Mouse (Mus musculus) MEL (cell line): ENCODE results near the gene Sdccag8.

Experiments used
- CTCF ChIP-seq, 3 experiments: IDR thresholded peaks in 2 of 3; conservative IDR thresholded peaks in 1 of 3; 2 replicates each; pipeline ENCODE4 v1.5.1; 2011 to 2012; ENCODE audit warnings: low read length in 3 of 3, low read depth in 2 of 3, mild to moderate bottlenecking in 2 of 3, improper control_type of control experiment in 1 of 3, inconsistent platforms in 1 of 3, mixed read lengths in 1 of 3, moderate library complexity in 1 of 3; ENCODE audit not compliant: control insufficient read depth in 1 of 3, insufficient read depth in 1 of 3, poor library complexity in 1 of 3, severe bottlenecking in 1 of 3
- E2F4 ChIP-seq: IDR thresholded peaks from 2 replicates; pipeline ENCODE4 v1.6.1; 2011; ENCODE audit warnings: low read depth, low read length, improper control_type of control experiment, borderline replicate concordance
- EP300 ChIP-seq, 2 experiments: IDR thresholded peaks; 2 replicates each; pipeline ENCODE4 v1.6.1; 2011; ENCODE audit warnings: improper control_type of control experiment in 2 of 2, low read length in 2 of 2, low read depth in 1 of 2, mild to moderate bottlenecking in 1 of 2
- POLR2A ChIP-seq, 2 experiments: IDR thresholded peaks; 2 replicates each; pipeline ENCODE4 v1.6.1; 2011 to 2012; ENCODE audit warnings: low read length in 2 of 2, mild to moderate bottlenecking in 2 of 2, control low read depth in 1 of 2, improper control_type of control experiment in 1 of 2, low read depth in 1 of 2, moderate library complexity in 1 of 2; ENCODE audit not compliant: control insufficient read depth in 1 of 2, insufficient read depth in 1 of 2, poor library complexity in 1 of 2
- SIN3A ChIP-seq: IDR thresholded peaks from 2 replicates; pipeline ENCODE4 v1.6.1; 2012; ENCODE audit warnings: low read length, improper control_type of control experiment, inconsistent platforms
- TAL1 ChIP-seq: IDR thresholded peaks from 2 replicates; pipeline ENCODE4 v1.6.1; 2012; ENCODE audit warnings: mild to moderate bottlenecking, inconsistent platforms, low read length, moderate library complexity, mixed read lengths

DNA sequence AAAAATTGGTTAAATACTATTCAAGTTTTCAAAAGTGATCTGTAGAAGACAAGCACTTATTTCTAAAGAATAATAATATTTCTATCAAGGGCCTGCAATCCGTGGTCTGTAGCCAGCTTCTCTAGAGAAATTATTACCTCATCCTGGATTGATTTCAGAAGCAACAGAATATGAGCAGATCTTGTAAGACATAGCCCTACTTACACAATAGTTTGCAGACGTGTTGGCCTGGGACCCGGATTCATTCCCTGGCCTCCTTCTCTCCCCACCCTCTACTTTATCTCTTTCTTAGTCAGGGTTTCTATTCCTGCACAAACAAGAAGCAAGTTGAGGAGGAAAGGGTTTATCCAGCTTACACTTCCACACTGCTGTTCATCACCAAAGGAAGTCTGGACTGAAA, 19.5 kb downstream of the Sdccag8 start:
- no peak for TF ChIP-seq SIN3A
- TF ChIP-seq CTCF (IDR thresholded peaks at IDR 0.05 in 2 of 3, conservative IDR thresholded peaks at IDR 0.05 in 1 of 3; ENCODE audit: control insufficient read depth in 1 of 3, insufficient read depth in 1 of 3, low read depth in 2 of 3, low read length in 3 of 3, poor library complexity in 1 of 3, severe bottlenecking in 1 of 3), result no peak
- TF ChIP-seq POLR2A (IDR thresholded peaks at IDR 0.05; ENCODE audit: control insufficient read depth in 1 of 2, insufficient read depth in 1 of 2, low read depth in 1 of 2, low read length in 2 of 2, poor library complexity in 1 of 2), result no peak
- no peak for TF ChIP-seq EP300 (IDR thresholded peaks at IDR 0.05; ENCODE audit: low read depth in 1 of 2, low read length in 2 of 2)
- TF ChIP-seq E2F4, result no peak
- TF ChIP-seq TAL1, result no peak
